Mouse (Mus musculus): ENCODE measurements at regions not wholly inside any gene's neighbourhood (a gene's known extent, or its start where the extent isn't known, plus 50 kb on each side); places are given as distances from the start of the nearest gene placed in this dataset.

GRCm38 (mm10) chr11:23171760-23172159 lies 84.1 kb upstream of the Xpo1 start:
- DNase-seq, result no peak

- DNase-seq, result no peak
Observed at GRCm38 (mm10) chr11:23181647-23182046, 74.2 kb upstream of the Xpo1 start.

GRCm38 (mm10) chr11:23185211-23185610 lies 70.6 kb upstream of the Xpo1 start:
- no peak for DNase-seq

- no peak for DNase-seq
Observed at GRCm38 (mm10) chr11:23201701-23202449, 54.0 kb upstream of the Xpo1 start.

GRCm38 (mm10) chr11:23203566-23203965 lies 52.3 kb upstream of the Xpo1 start:
- no peak for DNase-seq

- no peak for DNase-seq
Observed at GRCm38 (mm10) chr11:23204041-23204440, 51.8 kb upstream of the Xpo1 start.
